Mouse (Mus musculus) forebrain, embryonic 13.5 days (tissue): ENCODE measurements around the gene Ccdc187. TPM values are rescaled to one million over a fixed set of nuclear protein-coding genes. Genes with fewer than 3 reads are reported as not detected.

Experiments
- ATAC-seq: fragments of 200-750 bp; cut with Nextera tagmentation; 2 replicates; pipeline ENCODE4 v1.8.0; 2017
- H3K27ac ChIP-seq: fragments of 300-500 bp; sonication (generic); 2 replicates; pipeline ENCODE4 v1.5.1; 2015; ENCODE audit warnings: inconsistent platforms, mild to moderate bottlenecking, moderate library complexity
- H3K27me3 ChIP-seq: fragments of 300-500 bp; sonication (generic); 2 replicates; pipeline ENCODE4 v1.6.1; 2015; ENCODE audit warnings: mild to moderate bottlenecking, inconsistent platforms
- H3K36me3 ChIP-seq: fragments of 300-500 bp; sonication (generic); 2 replicates; pipeline ENCODE4 v1.6.1; 2015; ENCODE audit warnings: mild to moderate bottlenecking, inconsistent platforms; ENCODE audit not compliant: poor library complexity, severe bottlenecking
- H3K4me1 ChIP-seq: fragments of 300-500 bp; sonication (generic); 2 replicates; pipeline ENCODE4 v1.6.1; 2015; ENCODE audit warnings: inconsistent platforms
- H3K4me2 ChIP-seq: fragments of 300-500 bp; sonication (generic); 2 replicates; pipeline ENCODE4 v1.6.1; 2015; ENCODE audit warnings: inconsistent platforms, mild to moderate bottlenecking, moderate library complexity
- H3K4me3 ChIP-seq: fragments of 300-500 bp; sonication (generic); 2 replicates; pipeline ENCODE4 v1.5.1; 2015; ENCODE audit warnings: mild to moderate bottlenecking, inconsistent platforms
- H3K9ac ChIP-seq: fragments of 300-500 bp; sonication (generic); 2 replicates; pipeline ENCODE4 v1.6.1; 2015; ENCODE audit warnings: mild to moderate bottlenecking, inconsistent platforms
- H3K9me3 ChIP-seq: fragments of 300-500 bp; sonication (generic); replicated peaks from 2 replicates; pipeline ENCODE4 v1.6.1; 2016; ENCODE audit warnings: inconsistent platforms
- WGBS: fragments of 180-500 bp; shearing (Covaris S2); methylation state at CpG from one replicate; pipeline ENCODE4 v1.1.7; 2015; 5-methylcytosine and 5-hydroxymethylcytosine counted together
- polyA plus RNA-seq: library from polyadenylated mRNA; unstranded; fragments of >200 nt; fragmentation: Nextera tagmentation; extraction: Ambion mirVana; gene quantifications from 2 replicates; pipeline ENCODE4 v1.2.1, GENCODE M21; 2015

Gene Ccdc187
- polyA plus RNA-seq, 1 experiment from 2014 or later = 0.18 TPM

GRCm38 (mm10) chr2:26230253-26230652, 64.1 kb downstream of the Ccdc187 start:
- H3K4me2 ChIP-seq = no peak overlapping the region
- 64% methylated on average over 4 of the region's 4 CpGs for WGBS
- H3K27ac ChIP-seq = no peak overlapping the region
- H3K9me3 ChIP-seq = no peaks in the 10 kb centered on the region
- H3K4me3 ChIP-seq = no peak overlapping the region
- peaks cover 5% of the 10 kb centered on the region; the same call in 1 of the 2 replicates for H3K36me3 ChIP-seq
- no peak for ATAC-seq
- no peaks in the 10 kb centered on the region for H3K27me3 ChIP-seq
- H3K4me1 ChIP-seq = peaks cover 6% of the 10 kb centered on the region
- H3K9ac ChIP-seq = no peak overlapping the region

GRCm38 (mm10) chr2:26227788-26228187, 66.6 kb downstream of the Ccdc187 start:
- peaks cover 24% of the 10 kb centered on the region for H3K36me3 ChIP-seq
- H3K9me3 ChIP-seq = no peaks in the 10 kb centered on the region
- no peak overlapping the region for H3K4me2 ChIP-seq
- 68% methylated on average over 1 of the region's 1 CpGs for WGBS
- no peak overlapping the region for H3K27ac ChIP-seq
- no peaks in the 10 kb centered on the region for H3K27me3 ChIP-seq
- no peak overlapping the region for H3K9ac ChIP-seq
- H3K4me1 ChIP-seq = no peaks in the 10 kb centered on the region
- ATAC-seq = peak; percentile 89
- no peak overlapping the region for H3K4me3 ChIP-seq

GRCm38 (mm10) chr2:26225242-26225641, 69.1 kb downstream of the Ccdc187 start:
- Histone ChIP-seq H3K4me3 (no peak overlapping the region), H3K36me3 (peaks cover 48% of the 10 kb centered on the region), H3K27ac (no peak overlapping the region), H3K9ac (no peak overlapping the region), H3K4me2 (no peak overlapping the region), H3K9me3 (no peaks in the 10 kb centered on the region), H3K27me3 (no peaks in the 10 kb centered on the region), H3K4me1 (no peaks in the 10 kb centered on the region)
- 88% methylated on average over 4 of the region's 4 CpGs for WGBS
- ATAC-seq = no peak

- H3K27ac ChIP-seq = no peak overlapping the region
- no peak overlapping the region for H3K4me3 ChIP-seq
- no peaks in the 10 kb centered on the region for H3K9me3 ChIP-seq
- H3K4me1 ChIP-seq = no peaks in the 10 kb centered on the region
- H3K9ac ChIP-seq = no peak overlapping the region
- 80% methylated on average over 3 of the region's 3 CpGs for WGBS
- H3K4me2 ChIP-seq = no peak overlapping the region
- peaks cover 61% of the 10 kb centered on the region for H3K36me3 ChIP-seq
- no peaks in the 10 kb centered on the region for H3K27me3 ChIP-seq
- ATAC-seq = no peak
Observed at GRCm38 (mm10) chr2:26223961-26224360, 70.4 kb downstream of the Ccdc187 start.

- H3K27me3 ChIP-seq = no peaks in the 10 kb centered on the region
- H3K4me3 ChIP-seq = no peak overlapping the region
- H3K9ac ChIP-seq = no peak overlapping the region
- H3K27ac ChIP-seq = peak overlapping the region; percentile 59
- H3K4me1 ChIP-seq = peaks cover 17% of the 10 kb centered on the region
- peak; percentile 59; the same call in 1 of the 2 replicates for ATAC-seq
- no peaks in the 10 kb centered on the region for H3K9me3 ChIP-seq
- WGBS = 15% methylated on average over 3 of the region's 3 CpGs
- no peak overlapping the region for H3K4me2 ChIP-seq
- H3K36me3 ChIP-seq = peaks cover 86% of the 10 kb centered on the region
Observed at GRCm38 (mm10) chr2:26214526-26214925, 79.8 kb downstream of the Ccdc187 start.

GRCm38 (mm10) chr2:26209566-26209965, 84.8 kb downstream of the Ccdc187 start:
- H3K27me3 ChIP-seq = peaks cover 42% of the 10 kb centered on the region
- H3K9ac ChIP-seq = no peak overlapping the region
- peaks cover 48% of the 10 kb centered on the region for H3K36me3 ChIP-seq
- no peaks in the 10 kb centered on the region for H3K9me3 ChIP-seq
- H3K4me2 ChIP-seq = no peak overlapping the region
- no peak overlapping the region for H3K27ac ChIP-seq
- peaks cover 38% of the 10 kb centered on the region for H3K4me1 ChIP-seq
- no peak overlapping the region for H3K4me3 ChIP-seq
- WGBS = 70% methylated on average over 3 of the region's 3 CpGs
- no peak for ATAC-seq

- H3K9ac ChIP-seq = no peak within 1 kb of the TSS
- 0 out of 2 replicates have a peak, but pooled peaks have one; percentile 21 for ATAC-seq
- H3K27ac ChIP-seq = no peak within 1 kb of the TSS
- WGBS = 6% methylated on average over 19 of the region's 19 CpGs
- peaks cover 38% of the 10 kb centered on the region for H3K36me3 ChIP-seq
- peaks cover 55% of the 10 kb centered on the region for H3K27me3 ChIP-seq
- H3K4me2 ChIP-seq = no peak within 1 kb of the TSS
- peaks cover 29% of the 10 kb centered on the region for H3K4me1 ChIP-seq
- H3K4me3 ChIP-seq = no peak within 1 kb of the TSS
- H3K9me3 ChIP-seq = no peaks in the 10 kb centered on the region
Observed at GRCm38 (mm10) chr2:26208126-26208789, 86.1 kb downstream of the Ccdc187 start, which contains the start of gene Lhx3. Lhx3 (minus strand) TSS chr2:26208289.

- 0 out of 2 replicates have a peak, but pooled peaks have one; percentile 41 for ATAC-seq
- WGBS = 3% methylated on average over 9 of the region's 9 CpGs
- Histone ChIP-seq H3K4me1 (peaks cover 34% of the 10 kb centered on the region), H3K9ac (no peak overlapping the region), H3K36me3 (peaks cover 32% of the 10 kb centered on the region), H3K27ac (no peak overlapping the region), H3K27me3 (peaks cover 62% of the 10 kb centered on the region), H3K9me3 (no peaks in the 10 kb centered on the region), H3K4me3 (no peak overlapping the region), H3K4me2 (no peak overlapping the region)
Observed at GRCm38 (mm10) chr2:26207559-26207958, 86.8 kb downstream of the Ccdc187 start.

- H3K9ac ChIP-seq = no peak overlapping the region
- H3K27ac ChIP-seq = no peak overlapping the region
- peaks cover 80% of the 10 kb centered on the region for H3K27me3 ChIP-seq
- ATAC-seq = no peak
- H3K4me1 ChIP-seq = peaks cover 42% of the 10 kb centered on the region
- WGBS = 8% methylated on average over 10 of the region's 10 CpGs
- peaks cover 14% of the 10 kb centered on the region for H3K36me3 ChIP-seq
- H3K4me3 ChIP-seq = no peak overlapping the region
- H3K9me3 ChIP-seq = no peaks in the 10 kb centered on the region
- H3K4me2 ChIP-seq = no peak overlapping the region
Observed at GRCm38 (mm10) chr2:26205761-26206160, 88.6 kb downstream of the Ccdc187 start.

- Histone ChIP-seq H3K36me3 (peaks cover 8% of the 10 kb centered on the region), H3K9ac (no peak overlapping the region), H3K9me3 (no peaks in the 10 kb centered on the region), H3K27ac (no peak overlapping the region), H3K4me3 (no peak overlapping the region), H3K27me3 (peaks cover 87% of the 10 kb centered on the region), H3K4me1 (peaks cover 42% of the 10 kb centered on the region), H3K4me2 (no peak overlapping the region)
- no peak for ATAC-seq
- whole genome bisulfite sequencing = 2% methylated on average over 16 of the region's 16 CpGs
Observed at GRCm38 (mm10) chr2:26205126-26205525, 89.2 kb downstream of the Ccdc187 start.

GRCm38 (mm10) chr2:26202849-26203475, 91.4 kb downstream of the Ccdc187 start:
- Histone ChIP-seq H3K36me3 (no peaks in the 10 kb centered on the region), H3K4me2 (peak overlapping the region; percentile 26), H3K27ac (no peak overlapping the region), H3K4me1 (peaks cover 39% of the 10 kb centered on the region), H3K27me3 (peaks cover 100% of the 10 kb centered on the region), H3K9me3 (no peaks in the 10 kb centered on the region), H3K4me3 (peak overlapping the region; percentile 10; the same call in 1 of the 2 replicates), H3K9ac (no peak overlapping the region)
- ATAC-seq = no peak
- under 1% methylated on average over 36 of the region's 36 CpGs for WGBS

GRCm38 (mm10) chr2:26201926-26202848, 92.2 kb downstream of the Ccdc187 start:
- no peak for ATAC-seq
- H3K4me3 ChIP-seq = peak overlapping the region; percentile 3; the same call in 1 of the 2 replicates

More at GRCm38 (mm10) chr2:26201926-26202848, 92.2 kb downstream of the Ccdc187 start:
- no peaks in the 10 kb centered on the region for H3K36me3 ChIP-seq
- peaks cover 100% of the 10 kb centered on the region for H3K27me3 ChIP-seq
- H3K27ac ChIP-seq = no peak overlapping the region
- peaks cover 37% of the 10 kb centered on the region for H3K4me1 ChIP-seq
- H3K9me3 ChIP-seq = no peaks in the 10 kb centered on the region
- under 1% methylated on average over 75 of the region's 77 CpGs for WGBS
- no peak overlapping the region for H3K9ac ChIP-seq
- H3K4me2 ChIP-seq = peak overlapping the region; percentile 26
